Mouse (Mus musculus) CD8-positive naive resting alpha-beta T cell, adult 2 months (primary cell): ENCODE results near the gene B4galt1.

ENCODE experiments used
- DNase-seq, 2 experiments: peaks; one replicate each; pipeline ENCODE4 v3.0.0; 2022; ENCODE audit warnings: low read depth in 2 of 2, low spot score in 2 of 2

B4galt1 gene

DNA sequence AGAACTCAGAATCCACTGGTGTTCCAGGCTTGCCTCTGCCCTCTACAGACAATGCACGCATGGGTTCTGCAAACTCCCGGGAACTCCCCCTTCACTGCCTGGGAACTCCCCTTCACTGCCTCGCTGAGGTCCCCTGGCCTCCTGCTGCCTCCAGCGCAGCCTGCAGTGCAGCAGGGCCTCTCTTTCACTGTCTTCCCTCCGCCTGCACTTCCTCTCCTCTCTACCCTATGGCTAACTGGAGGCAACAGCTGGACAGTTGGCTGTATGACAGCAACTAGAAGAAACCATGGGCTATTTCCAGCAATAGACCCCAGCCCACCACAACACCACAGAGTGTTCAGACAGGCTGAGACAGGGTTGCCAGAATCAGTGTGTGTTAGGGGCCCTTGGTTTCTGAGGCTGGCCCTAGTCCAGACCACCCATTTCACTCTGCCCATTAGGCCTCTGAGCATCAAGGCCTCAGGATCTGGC is 9.5 kb downstream of the B4galt1 start:
- no peak for DNase-seq

DNA sequence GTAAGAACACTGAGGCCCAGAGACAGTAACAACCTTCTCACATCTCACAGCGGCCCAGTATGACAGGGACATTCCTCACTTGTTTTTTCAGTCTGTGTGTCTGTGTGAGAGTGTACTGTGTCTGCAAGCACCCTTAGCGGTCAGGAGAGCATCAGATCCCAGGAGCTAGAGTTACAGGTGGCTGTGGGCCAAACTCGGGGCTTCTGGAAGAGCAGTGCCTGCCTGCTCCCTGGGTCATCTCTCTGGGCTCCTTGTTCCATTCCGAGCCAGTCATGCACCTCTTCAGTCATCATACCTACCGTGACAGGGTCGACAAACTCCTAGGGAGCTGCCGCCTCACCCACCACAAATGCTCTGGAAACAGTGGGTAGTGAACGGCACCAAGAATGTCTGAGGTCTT is 10.1 kb downstream of the B4galt1 start:
- no peak for DNase-seq

DNA sequence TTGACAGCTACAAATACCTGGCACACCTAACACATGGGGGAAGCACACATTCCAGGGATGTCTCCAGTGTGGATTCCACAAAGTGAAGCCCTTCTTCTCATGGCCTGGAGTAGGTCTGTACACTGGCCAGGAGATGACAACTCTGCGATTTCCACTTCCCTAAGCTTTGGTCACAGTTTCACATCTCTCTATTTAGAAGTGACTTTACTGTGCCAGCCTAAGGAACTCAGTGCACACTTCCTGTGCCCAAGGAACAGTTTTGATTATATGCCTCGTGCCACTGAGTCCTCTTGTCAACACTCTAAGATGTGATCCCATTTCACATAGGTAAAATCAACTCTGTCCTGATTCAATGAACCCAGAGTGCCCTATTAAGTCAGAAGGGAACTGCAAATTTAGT is 13.4 kb downstream of the B4galt1 start:
- no peak for DNase-seq

DNA sequence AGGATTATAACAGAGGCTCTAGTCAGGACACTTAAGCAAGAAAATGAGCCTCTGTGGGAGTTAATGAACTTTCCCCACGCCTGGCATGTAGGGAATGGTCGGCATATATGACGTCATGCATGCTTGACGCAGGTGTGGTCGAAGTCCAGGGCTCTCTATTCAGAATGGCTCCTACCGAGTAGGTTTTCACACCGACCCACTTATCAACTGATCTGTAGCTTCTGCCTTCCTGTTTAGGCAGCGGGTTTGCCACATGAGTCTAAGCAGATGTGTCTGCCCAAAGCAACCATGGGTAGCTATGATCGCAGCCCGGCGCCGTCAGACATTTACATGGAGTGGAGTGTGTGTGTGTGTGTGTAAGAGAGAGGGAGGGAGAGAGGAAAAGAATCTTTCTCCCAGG is 14.6 kb downstream of the B4galt1 start:
- peak; percentile 55 to 62 for DNase-seq

DNA sequence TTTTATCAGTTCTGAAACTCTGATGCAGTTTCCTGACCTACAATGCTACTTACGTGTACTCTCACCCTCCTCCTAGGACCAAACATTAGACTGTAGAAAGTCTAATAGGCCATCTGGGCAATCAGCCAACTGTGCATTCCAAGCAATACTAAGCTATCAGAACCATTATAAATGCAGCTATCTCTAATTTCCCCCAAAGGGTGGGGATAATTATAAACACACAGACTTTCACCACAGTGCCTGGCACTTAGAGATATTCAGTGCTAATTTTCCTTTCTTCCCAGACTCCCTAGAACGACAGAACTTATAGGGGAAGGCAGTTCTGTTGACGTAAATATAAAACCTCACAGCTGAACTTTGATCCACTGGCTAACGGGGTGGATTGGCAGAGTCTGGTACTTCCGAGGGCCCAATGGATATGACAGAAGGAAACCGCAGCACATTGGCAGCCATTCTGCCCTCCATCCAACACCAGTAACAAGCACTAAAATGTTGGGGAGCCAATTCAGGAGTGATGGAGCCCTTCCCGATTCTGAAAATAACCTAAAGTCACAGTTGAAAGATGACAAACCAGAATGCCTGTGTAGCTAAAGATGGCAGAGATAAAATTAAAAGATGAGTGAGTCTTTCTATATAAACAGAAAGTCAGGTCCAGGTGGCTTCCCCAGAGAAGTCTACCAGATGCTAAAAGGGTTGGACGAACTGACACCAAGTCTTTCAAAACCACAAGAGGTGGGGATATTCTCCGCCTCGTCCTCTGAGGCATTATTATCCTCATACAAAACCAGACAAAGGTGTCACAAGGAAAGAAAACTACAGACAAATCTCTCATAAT is 16.1 kb downstream of the B4galt1 start:
- no peak for DNase-seq

DNA sequence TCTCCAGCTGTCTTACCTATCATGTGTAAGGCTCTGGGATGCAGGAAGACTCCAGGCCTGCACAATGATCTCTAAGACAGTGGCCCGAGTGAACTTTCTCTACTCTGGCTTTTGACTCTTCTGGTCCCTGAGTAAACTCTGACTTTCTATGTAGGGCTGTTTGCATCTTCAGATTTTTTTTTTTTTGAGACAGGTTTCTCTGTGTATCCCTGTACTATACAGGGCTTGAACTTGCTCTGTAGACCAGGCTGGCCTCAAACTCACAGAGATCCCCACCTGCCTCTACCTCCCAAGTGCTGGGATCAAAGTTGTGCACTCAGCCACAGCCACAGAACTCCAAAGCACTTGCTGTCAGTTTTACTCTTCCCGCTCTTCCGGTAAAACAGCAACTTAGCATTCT is 16.8 kb downstream of the B4galt1 start:
- no peak for DNase-seq

DNA sequence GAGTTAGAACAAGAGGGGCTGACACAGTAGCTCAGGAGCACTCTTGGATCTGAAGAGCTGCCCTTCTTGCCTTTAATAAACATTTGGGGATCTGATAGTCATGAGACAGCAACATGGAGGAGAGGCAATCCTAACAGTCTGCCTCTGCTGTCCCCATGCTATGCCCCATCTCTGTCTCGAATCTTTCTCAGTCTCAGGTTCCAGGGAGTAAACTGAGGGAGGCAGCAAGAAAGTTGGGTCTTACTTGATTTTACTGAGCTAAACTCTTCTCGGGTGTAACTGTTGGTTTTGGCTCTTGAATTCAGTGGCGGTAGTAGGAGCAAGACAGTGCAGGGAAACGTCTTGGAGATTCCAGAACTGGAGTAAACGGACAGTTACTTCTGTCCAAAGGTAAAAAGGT is 18.9 kb downstream of the B4galt1 start:
- DNase-seq, result no peak

DNA sequence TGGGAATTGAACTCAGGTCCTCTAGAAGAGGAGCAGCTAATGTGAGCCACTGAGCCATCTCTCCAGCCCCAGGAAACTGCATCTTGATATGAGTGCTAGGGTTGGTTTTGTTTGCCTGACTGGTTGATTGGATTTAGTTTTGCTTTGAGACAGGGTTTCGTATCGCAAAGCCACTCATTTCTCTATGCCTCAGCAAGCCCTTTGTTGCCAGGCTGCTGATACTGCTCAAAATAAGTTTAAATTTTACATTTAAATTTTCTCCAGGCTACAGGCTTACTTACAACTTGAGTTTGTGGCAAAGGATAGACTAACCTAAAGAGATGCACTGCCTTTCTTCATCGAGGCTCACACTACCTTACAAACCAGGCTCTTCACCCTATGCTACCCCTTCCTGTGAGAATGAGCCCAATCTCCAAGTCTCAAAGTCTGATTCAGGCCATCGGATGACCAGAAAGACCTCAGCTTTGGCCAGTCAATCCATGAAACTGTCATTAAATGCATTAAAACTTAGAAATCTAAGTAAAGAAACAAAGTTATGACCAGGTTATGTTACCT is 19.5 kb downstream of the B4galt1 start:
- no peak for DNase-seq

DNA sequence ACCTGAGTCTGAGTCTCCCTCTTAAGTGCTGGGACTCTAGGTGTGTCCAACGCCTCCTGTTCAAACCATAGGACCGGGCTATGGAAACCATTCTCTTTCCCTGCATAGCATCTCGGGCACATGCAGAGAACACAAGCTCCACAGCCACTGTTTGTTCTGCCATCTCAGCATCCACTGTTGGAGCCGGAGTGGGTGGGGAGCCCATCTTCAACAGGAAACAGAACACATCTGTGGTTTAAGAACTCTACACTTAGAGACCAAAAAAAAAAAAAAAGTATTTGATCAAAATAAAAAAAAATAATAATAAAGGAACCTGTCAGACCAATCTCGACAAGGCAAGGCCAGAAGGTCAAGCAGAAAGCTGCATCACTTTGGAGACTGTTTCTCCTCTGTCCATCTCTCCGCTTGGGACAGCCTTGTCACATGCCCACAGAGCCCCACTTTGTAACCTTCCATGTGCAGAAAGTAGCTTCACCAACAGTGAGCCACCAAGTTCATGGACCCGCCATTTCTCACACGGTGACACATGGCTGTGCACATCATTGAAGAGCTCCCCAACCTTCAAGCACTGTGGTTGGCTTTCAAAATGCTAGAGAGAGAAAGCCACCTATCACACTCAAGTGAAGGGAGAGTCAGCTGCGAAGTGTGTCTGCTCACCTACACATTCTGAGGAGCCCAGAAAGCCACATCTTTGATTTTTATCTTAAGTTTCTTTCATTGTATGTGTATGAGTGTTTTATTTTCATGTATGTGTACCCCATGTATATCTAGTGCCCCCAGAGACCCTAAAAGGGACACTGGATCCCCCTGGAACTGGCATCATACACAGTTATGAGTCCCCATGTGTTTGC is 20.2 kb downstream of the B4galt1 start:
- peak; percentile 42 to 53 for DNase-seq

DNA sequence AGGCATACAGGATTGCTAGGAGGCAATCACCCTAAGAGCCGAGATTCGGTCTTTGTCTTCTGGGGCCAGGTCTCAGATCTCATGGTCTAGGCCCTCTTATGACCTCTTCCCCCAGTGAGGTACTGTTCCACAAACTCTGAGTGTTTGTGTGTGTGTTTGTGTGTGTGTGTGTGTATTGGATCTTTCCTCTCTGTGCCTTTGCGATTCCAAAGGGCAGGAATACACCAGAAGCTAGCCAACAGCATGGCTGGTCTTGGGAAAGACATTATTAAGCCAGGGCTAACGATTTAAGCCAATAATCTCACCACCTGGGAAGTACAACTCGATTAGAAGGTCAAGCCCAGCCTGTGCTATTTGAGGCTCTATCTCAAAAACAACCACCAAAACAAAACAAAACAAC is 23.3 kb downstream of the B4galt1 start:
- DNase-seq, result no peak

DNA sequence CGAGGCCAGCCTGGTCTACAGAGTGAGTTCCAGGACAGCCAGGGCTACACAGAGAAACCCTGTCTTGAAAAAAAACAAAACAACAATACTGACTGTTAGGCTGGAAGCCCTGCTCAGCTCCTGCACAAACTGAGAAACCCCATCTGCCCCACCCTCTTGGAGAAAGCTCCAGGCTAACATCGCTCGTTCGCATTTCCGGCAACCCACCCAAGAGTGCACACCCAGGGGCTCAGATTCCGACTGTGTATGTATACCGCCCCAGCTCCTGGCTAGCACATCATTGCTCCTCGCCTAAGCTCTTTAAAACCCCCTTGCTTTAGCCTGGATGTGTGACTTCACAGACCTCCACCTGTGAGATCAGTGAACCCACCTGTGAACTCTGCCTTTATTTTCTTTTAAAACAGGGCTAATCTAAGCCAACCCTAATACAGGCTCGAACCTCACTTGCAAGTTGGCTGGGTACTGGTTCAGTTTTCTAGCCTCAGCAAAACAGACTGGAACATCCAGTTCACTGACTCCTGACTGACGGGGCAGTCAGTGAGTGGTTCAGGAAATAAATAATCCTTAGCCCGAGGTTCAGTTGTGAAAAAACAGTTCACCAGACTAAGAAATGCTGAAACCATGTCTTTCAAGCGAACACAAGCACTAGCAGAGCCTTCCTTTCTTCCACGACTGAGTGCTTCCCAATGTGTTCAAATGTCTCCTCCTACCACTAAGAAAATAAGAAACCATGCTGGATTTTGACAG is 24.0 kb downstream of the B4galt1 start:
- DNase-seq, result no peak

DNA sequence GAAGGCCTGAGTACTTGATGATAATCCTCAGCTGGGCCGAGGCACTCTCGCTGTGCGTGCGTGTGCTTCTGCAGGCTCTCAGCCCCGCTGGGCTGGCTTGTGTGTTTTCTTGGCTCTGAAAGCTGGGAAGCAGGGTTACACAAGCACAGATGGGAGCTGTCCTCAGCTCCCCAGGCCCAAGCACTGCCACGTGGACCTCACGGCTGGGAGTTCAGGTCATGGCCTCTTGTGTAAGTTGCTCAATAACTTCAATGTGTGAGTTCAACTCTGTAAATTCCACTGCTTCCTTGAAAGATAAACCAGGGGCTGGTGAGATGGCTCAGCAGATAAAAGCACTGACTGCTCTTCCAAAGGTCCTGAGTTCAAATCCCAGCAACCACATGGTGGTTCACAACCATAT is 24.9 kb downstream of the B4galt1 start:
- DNase-seq, result no peak

DNA sequence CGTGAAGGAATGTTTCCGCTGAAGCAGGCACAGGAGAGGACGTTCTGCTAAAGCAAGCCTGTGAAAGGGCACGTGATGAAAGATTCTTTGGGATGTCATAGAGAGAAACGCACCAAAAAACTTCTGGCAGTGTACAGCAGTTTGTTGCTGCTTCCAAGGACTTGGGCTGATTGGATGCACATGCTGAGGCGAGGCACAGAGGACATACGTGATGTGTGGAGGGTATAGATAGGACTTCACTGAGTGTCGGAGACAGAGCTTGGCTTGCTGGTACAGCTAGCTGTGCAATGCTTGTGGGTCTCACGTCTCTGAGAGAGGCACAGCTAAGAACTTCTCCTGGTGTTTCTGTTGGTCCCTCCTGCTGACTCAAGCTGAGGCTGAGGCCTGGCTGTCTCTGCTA is 25.9 kb downstream of the B4galt1 start:
- DNase-seq, result no peak

DNA sequence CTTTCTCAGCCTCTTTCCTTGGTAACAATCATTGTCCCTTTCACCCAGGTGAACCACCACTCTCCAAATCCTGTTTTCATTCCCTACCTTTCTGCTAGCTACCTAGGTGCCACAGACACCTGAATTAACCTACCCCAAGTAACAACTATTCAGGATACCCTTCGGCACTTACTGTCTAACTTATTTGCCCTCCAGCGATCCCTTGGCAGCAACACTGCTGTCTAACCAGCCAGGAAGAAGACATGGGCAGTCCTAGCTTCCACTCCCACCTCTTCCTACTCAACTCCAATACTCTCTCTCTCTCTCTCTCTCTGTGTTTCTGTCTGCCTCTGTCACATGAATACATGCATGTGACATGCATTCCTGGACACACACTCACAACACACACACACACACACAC is 27.0 kb downstream of the B4galt1 start:
- no peak for DNase-seq

DNA sequence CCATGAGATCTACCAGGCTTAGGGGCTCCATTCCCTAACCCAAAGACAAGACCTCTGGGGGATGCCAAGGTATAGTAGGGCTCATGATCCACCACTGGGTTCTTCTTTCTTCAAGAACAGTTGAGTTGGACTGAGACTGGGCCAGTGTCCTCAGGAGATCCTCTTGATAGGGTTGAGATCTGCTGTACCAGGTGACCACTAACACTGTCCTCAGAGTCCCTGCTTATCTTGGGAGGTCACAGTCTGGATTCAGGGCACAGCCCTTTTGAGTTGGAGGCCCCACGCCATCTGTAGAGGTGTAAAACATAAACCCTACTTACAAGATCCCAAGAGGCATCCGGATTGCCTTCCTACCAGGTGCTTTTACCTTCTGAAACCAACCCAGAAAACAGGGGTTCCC is 27.8 kb downstream of the B4galt1 start:
- no peak for DNase-seq

DNA sequence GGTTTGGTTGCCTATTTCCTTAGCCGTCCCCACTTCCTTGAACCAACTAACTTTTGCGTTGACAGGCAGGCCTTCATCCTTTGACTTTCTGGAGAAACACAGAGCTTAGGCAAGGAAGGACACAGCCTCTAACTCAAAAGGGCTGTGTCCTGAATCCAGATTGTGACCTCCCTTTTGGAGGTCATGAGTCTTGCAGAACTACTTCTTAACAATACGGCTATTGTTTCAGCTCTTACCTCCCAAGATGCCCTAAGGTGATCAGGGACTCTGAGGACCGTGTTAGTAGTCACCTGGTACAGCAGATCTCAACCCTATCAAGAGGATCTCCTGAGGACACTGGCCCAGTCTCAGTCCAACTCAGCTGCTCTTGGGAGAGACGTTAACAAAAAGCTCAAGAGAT is 28.7 kb downstream of the B4galt1 start:
- DNase-seq, result no peak

DNA sequence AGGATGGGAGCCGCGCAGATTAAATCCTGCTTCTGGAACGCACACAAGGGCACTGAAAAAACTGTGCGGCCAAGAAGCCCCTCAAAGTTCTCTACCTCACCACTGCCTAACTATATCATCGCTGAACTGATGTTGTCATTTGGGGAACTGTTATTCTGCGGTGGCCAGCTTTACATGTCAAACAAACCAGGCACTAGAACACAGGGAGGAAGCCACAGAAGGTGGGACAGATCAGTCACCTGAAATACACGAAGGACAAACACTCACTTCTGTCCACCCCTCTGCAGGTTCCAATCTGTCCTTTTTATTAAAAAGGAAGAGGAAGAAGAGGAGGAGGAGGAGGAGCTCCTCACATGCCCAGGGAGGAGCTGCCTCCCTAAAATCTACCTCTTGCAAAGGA is 29.3 kb downstream of the B4galt1 start:
- DNase-seq, result peak in 1 of 2 experiments; percentile 25

DNA sequence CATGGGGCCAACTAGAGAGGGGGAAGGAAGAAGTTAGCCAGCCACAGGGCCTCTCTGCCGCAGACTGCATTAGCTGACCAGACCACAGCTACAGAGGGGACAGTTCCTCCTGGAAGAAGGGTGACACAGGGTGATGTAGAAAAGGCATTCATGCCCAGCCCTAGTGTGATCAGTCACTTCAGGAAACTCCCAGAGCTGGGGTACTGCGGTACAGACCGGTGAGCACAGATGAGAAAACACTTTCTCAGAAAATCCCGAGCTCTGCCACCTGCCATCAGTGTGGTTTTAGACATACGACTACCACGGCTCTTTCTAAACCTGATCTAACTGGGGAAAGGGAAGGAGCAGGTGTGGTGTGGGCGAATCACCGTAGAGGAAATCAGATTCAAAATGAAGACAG is 30.1 kb downstream of the B4galt1 start:
- peak; percentile 33 to 56 for DNase-seq

DNA sequence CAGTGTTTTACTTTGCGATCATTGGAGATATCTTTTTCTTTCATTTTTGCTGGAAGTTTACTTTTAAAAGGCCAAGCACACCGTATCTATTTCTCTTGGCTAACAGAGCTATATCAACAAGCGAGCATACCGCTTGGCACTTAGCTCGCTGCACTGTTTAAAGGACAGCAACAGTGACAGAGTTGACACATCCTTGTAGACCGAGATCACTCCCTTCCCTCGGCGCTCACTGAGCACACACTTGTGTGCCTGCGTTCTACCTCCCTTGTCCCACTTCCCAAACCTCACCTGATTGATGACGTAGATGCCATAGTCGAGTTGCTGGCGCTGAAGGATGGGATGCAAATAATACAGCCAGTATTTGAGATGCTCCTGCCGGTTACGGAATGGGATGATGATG is 30.7 kb downstream of the B4galt1 start:
- DNase-seq, result no peak

DNA sequence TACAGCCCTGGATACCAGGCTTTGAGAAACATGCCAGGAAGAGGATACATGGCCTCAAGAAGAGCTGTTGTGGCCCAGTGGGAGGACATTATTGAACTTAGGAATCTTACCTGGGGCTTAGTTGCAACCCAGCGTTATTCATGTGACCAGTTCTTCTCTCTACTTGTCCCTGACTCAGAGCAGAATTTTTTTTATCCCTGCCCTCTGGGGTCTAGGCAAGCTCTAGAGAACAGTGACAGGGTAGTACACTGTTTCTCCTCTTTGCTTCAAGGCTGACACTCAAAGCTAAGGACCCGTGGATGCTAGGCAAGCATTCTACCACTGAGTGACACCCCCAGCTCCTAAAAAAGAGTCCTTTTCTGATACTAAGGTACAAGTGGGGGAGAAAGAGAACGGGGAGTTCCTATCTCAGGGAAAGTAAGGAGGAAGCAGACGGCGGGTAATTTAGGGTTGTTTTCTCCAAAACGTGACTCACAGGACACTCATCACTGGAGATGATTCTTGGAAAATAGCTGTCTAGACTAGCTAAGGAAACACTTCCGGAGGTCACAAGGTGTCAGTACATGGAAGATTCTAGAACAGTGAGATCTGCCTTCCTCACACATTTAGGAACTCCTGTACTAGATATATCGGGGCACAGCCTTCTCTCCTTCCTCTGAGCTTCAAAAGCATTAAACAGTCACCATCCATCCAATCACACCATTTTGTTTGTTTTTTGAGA is 32.3 kb downstream of the B4galt1 start:
- no peak for DNase-seq

DNA sequence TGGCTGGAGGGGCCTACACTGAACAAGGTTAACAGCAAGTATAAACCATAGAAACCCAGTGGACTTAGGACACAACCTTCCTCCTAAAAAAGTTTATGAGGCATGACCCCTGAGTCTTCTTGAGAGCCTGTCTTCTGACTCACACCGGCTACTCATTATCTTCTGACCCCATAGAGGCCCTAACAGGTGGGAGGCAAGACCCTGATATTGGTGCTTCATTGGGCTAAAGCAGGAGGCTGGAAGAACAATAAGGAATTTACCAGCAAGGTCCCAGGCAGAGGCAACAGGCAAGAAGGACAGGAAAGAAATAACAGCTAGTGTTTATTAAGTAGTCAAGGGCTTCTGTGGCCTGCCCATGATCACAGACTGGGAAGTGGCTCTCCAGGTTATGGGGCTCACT is 32.9 kb downstream of the B4galt1 start:
- DNase-seq, result no peak
